Mouse (Mus musculus): ENCODE data around the gene Mtor.

DNA sequence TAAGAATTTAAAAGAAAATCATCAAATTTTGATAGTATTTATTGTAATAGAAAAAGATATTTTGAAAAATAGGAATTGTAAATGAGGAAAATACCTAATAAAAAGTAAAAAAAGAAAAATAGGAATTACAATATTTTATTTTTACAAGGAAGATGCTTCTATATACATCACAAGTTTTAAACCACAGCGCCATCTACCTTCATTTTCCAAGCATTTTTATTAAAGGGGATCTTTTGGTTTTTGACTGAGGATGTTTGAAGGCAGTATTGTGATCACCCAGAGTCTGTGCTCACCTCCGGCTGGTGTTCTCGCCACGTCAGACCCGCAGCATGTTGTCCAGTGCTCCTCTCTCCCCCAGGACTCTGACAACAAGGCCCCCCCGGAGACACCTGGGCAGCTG lies 46.7 kb downstream of the Mtor start:
- TF ChIP-seq CTCF (IDR thresholded peaks at IDR 0.05; ENCODE audit: low read depth), result no peak
- no peak for TF ChIP-seq EP300 (IDR thresholded peaks at IDR 0.05; ENCODE audit: low read depth)
